Mouse (Mus musculus) forebrain, postnatal 0 days (tissue): ENCODE results near the gene Robo1. TPM values are rescaled to one million over a fixed set of nuclear protein-coding genes. Genes with fewer than 3 reads are reported as not detected.

ENCODE experiments used
- ATAC-seq: fragments of 200-750 bp; cut with Nextera tagmentation; 2 replicates; pipeline ENCODE4 v1.8.0; 2017; ENCODE audit warnings: mild to moderate bottlenecking, moderate library complexity
- DNase-seq: peaks from one replicate; pipeline ENCODE4 v3.0.0-alpha.2; 2015
- H3K27ac ChIP-seq: fragments of 300-500 bp; sonication (generic); 2 replicates; pipeline ENCODE4 v1.5.1; 2014; ENCODE audit warnings: low read depth, mild to moderate bottlenecking, antibody characterized with exemption, low read length, moderate library complexity, mixed read lengths
- H3K27me3 ChIP-seq: fragments of 300-500 bp; sonication (generic); 2 replicates; pipeline ENCODE4 v1.6.1; 2014; ENCODE audit warnings: mild to moderate bottlenecking, low read length, mixed read lengths; ENCODE audit not compliant: insufficient read depth
- H3K36me3 ChIP-seq: fragments of 300-500 bp; sonication (generic); 2 replicates; pipeline ENCODE4 v1.6.1; 2014; ENCODE audit warnings: mild to moderate bottlenecking, moderate library complexity; ENCODE audit not compliant: insufficient read depth
- H3K4me1 ChIP-seq: fragments of 300-500 bp; sonication (generic); 2 replicates; pipeline ENCODE4 v1.6.1; 2014; ENCODE audit warnings: antibody characterized with exemption; ENCODE audit not compliant: insufficient read depth
- H3K4me2 ChIP-seq: fragments of 300-500 bp; sonication (generic); 2 replicates; pipeline ENCODE4 v1.6.1; 2014; ENCODE audit warnings: low read depth, mild to moderate bottlenecking, moderate library complexity
- H3K4me3 ChIP-seq: fragments of 300-500 bp; sonication (generic); 2 replicates; pipeline ENCODE4 v1.5.1; 2014; ENCODE audit warnings: low read depth, low read length, mixed read lengths
- H3K9ac ChIP-seq: fragments of 300-500 bp; sonication (generic); 2 replicates; pipeline ENCODE4 v1.6.1; 2014; ENCODE audit warnings: mild to moderate bottlenecking
- H3K9me3 ChIP-seq: fragments of 300-500 bp; sonication (generic); 2 replicates; pipeline ENCODE4 v1.6.1; 2016; ENCODE audit warnings: low read length
- CTCF ChIP-seq: sonication (generic); IDR thresholded peaks from 2 replicates; pipeline ENCODE4 v1.5.1; 2016; ENCODE audit warnings: antibody characterized with exemption, control low read depth, low read depth
- WGBS: fragments of 180-500 bp; shearing (Covaris S2); extraction: QIAGEN DNeasy Blood & Tissue Kit; methylation state at CpG from one replicate; pipeline ENCODE4 v1.1.7; 2014; 5-methylcytosine and 5-hydroxymethylcytosine counted together
- polyA plus RNA-seq: library from polyadenylated mRNA; unstranded; fragments of >200 nt; fragmentation: Nextera tagmentation; extraction: Ambion mirVana; gene quantifications from 2 replicates; pipeline ENCODE4 v1.2.1, GENCODE M21; 2015
- total RNA-seq: library from RNA; depleted of rRNA; stranded (reverse); fragments of >200 nt; gene quantifications from 2 replicates; pipeline ENCODE4 v1.2.3, GENCODE M21; 2014

Gene Robo1
- total and polyA plus RNA-seq, 2 experiments from 2014 or later: 29.0 to 129 TPM

DNA sequence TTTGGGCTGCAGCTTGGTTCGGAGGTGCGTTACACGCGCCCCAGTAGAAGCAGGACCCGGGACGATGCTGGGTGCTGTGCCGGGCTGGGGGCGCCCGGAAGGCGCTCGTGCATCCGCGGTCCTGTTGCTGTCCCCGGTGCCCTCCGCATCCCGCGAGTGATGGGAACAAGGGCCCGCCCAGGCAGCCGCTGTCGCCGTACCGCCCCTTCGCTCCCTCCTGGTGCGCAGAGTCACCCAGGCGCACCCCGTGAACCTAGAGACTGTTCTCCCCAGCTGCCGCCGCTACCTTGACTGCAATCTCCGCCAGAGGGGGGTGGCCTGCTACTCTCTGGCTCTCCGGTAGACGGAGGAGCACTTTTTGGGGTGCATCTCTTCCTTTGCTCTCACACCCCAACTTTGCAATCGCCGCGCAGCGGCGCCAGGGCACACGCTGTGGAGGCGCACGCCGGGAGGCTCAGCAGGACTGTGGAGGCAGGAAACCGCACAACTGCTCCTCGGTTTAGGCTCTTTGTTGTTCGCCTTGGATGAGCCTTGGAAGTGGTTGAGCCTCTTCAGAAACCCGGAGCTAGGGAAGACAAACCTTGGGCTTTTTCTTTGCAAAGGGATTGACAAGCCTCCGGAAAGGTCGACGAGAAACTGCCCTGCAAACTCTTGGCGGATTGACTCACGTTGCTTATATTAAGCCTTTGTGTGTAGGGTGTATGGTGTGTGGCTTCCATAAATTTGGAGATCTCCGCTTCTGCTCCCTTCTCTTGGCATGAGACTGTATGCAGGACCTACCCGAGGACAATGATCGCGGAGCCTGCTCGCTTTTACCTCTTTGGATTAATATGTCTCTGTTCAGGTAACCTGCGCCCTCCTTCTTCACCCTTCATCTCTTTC is 355.5 kb downstream of the Robo1 start:
- 2% methylated on average over 55 of the region's 55 CpGs for WGBS
- H3K9ac ChIP-seq: peak overlapping the region; percentile 62

DNA sequence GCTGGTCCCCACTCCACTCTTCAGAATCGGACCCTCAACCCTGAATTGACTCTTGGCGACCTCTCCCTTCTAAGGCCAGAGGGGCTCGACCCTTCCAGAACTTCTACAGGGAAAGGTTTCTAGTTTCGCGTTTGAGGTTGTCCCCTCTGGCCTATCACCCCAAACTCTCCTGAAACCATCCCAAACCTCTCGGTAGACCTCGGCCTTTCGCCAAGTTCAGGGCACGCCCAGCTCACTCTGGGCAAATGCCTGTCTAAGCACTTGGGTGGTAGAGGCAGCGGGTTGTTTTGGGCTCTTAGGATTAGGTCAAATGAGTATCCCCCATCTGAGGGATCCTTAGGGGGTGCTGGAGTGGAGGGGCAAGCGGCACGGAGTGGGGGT is 356.1 kb downstream of the Robo1 start:
- DNase-seq (no peak), ATAC-seq (no peak)
- 2% methylated on average over 12 of the region's 12 CpGs for WGBS
- Histone ChIP-seq H3K36me3 (no peaks in the 10 kb centered on the region), H3K27ac (peak overlapping the region; percentile 83; the same call in 1 of the 2 replicates), H3K9me3 (no peaks in the 10 kb centered on the region), H3K9ac (peak overlapping the region; percentile 62), H3K4me2 (peak overlapping the region; percentile 83), H3K4me3 (peak overlapping the region; percentile 71), H3K4me1 (no peaks in the 10 kb centered on the region), H3K27me3 (no peaks in the 10 kb centered on the region)
- no peak for TF ChIP-seq CTCF

More for the DNA sequence above, 355.5 kb downstream of the Robo1 start:
- H3K36me3 ChIP-seq: no peaks in the 10 kb centered on the region
- H3K27me3 ChIP-seq: no peaks in the 10 kb centered on the region
- no peaks in the 10 kb centered on the region for H3K4me1 ChIP-seq
- no peaks in the 10 kb centered on the region for H3K9me3 ChIP-seq
- TF ChIP-seq CTCF: peak; percentile 64
- peak overlapping the region; percentile 83 for H3K27ac ChIP-seq
- peak overlapping the region; percentile 71 for H3K4me3 ChIP-seq
- DNase-seq (peak; percentile 78), ATAC-seq (peak; percentile 80)
- H3K4me2 ChIP-seq: peak overlapping the region; percentile 83

DNA sequence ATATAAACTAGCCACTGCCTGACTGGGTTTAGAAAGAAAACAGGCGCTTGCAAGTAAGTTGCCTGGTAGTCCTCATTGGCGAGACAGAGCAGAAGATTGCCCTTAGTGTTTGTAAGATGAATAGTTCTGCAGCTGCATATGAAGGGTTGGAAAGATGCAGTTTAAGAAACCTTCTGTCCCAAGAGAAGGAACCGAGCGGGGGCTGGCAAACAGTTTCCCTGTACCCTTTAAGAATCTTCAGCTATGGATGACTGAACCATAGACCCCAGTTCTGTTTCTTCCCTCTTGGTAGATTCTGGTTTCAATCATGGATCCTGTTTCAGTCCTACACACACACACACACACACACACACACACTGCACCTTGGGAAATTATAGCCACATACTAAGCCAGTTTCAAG is 356.7 kb downstream of the Robo1 start:
- 31% methylated on average over 4 of the region's 4 CpGs for WGBS
- Histone ChIP-seq H3K9ac (peak overlapping the region; percentile 62; the same call in 1 of the 2 replicates), H3K27ac (no peak overlapping the region), H3K4me2 (peak overlapping the region; percentile 83), H3K4me1 (no peaks in the 10 kb centered on the region), H3K27me3 (no peaks in the 10 kb centered on the region), H3K36me3 (no peaks in the 10 kb centered on the region), H3K9me3 (no peaks in the 10 kb centered on the region), H3K4me3 (peak overlapping the region; percentile 71)
- TF ChIP-seq CTCF: no peak
- DNase-seq (no peak), ATAC-seq (no peak)

DNA sequence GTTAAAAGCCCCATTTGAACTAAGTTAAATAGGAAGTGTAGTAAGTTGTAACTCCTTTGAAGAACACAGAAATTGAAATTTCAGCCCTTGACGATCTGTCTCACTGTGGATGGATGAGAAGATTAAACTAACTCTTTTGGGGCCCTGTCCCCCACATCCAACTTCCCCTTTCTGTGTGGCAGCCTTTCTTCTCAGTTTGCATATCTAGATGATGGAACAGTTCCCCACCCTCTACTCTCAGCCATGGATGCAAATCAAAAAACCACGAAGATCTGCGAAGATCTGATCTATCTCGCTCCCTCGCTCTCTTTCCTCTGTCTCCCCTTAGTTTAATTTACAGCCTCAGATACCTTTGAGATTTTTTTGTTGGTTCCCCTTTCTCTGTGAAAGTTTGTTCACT is 357.3 kb downstream of the Robo1 start:
- Histone ChIP-seq H3K4me2 (peak overlapping the region; percentile 83), H3K9me3 (no peaks in the 10 kb centered on the region), H3K4me1 (no peaks in the 10 kb centered on the region), H3K36me3 (no peaks in the 10 kb centered on the region), H3K27me3 (no peaks in the 10 kb centered on the region), H3K4me3 (peak overlapping the region; percentile 71), H3K27ac (no peak overlapping the region), H3K9ac (no peak overlapping the region)
- ATAC-seq (no peak), DNase-seq (no peak)
- 67% methylated on average over 5 of the region's 5 CpGs for WGBS
- no peak for TF ChIP-seq CTCF

DNA sequence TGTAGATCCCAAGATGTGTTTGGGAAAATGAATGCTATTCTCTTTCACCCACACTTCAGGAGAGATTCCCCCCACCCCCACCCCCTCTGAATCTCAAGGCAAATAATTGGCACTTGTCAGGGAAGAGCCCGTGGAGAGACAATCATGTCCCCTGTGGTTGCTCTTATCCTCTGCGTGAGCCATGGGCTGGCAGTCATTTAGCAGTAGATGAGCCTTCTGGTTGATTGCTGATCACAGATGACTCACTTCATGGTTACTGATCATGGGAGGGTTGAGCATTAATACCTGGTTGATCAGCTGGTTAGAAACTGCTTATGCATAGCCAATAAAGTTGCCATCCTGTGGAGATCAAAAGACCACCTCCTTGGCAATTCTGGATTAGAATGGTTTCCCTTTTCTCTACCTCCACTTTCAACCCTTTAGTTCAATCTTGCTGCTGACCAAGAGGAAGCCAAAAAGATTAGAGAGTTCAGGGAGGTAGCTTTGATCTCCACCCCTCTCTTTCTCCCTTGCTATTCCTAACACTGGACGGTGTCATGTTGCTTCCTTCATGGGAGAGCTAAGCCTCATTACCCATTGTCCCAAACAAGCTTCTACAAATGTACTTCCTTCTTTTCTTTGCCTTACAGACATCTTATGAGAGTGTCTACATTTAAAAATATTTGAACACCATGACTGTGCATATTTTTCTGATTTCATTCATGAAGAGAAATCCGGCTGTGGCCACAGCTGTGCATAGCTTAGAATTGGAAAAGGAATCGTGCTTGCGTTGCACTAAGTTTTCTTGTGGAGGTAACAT is 362.3 kb downstream of the Robo1 start:
- ATAC-seq (no peak), DNase-seq (no peak)
- Histone ChIP-seq H3K4me1 (no peaks in the 10 kb centered on the region), H3K27ac (no peak overlapping the region), H3K9me3 (no peaks in the 10 kb centered on the region), H3K4me2 (no peak overlapping the region), H3K9ac (no peak overlapping the region), H3K27me3 (no peaks in the 10 kb centered on the region), H3K4me3 (no peak overlapping the region), H3K36me3 (no peaks in the 10 kb centered on the region)
- no peak for TF ChIP-seq CTCF
- 31% methylated on average over 6 of the region's 6 CpGs for WGBS

DNA sequence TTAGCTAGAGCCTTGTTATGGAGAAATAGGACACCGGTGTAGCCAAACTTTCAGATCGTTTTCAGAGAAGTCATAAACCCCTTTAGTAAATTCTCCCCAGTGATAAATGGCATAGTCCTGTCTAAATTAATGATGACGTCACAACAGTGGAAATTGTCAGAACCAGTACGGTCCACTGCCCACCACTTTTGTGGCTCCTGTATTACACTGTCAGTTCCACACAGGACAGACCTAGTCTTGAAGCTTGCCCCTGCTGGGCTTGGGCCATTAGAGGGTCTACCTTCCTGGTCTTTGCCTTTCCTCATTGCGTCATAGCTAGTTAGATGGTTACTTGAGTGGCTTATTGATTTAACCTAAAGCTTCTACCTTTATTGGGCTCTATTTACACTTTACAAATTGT is 369.1 kb downstream of the Robo1 start:
- ATAC-seq: no peak
- no peak for DNase-seq
- Histone ChIP-seq H3K4me2 (no peak overlapping the region), H3K9ac (no peak overlapping the region), H3K27me3 (no peaks in the 10 kb centered on the region), H3K36me3 (no peaks in the 10 kb centered on the region), H3K4me3 (no peak overlapping the region), H3K9me3 (no peaks in the 10 kb centered on the region), H3K4me1 (no peaks in the 10 kb centered on the region), H3K27ac (no peak overlapping the region)
- 81% methylated on average over 5 of the region's 5 CpGs for WGBS
- TF ChIP-seq CTCF: no peak

DNA sequence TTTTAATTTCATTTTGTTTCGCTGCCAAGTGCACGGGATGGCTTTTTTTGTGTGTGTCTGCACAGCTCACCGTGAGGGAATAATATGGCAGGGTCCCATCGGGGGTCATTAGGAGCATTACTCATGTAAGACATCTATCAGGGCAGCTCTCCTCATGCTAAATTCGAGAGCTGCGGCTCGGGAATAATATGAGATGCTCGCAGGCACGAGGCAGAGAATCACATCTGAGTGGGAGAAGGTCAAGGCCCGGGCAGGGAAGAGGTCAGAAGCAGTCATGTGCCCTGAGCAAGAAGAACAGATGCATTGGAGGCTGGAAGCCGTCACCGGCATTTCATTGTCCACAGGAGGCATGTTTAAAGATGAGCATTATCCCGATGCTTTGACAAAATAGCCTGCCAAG is 370.3 kb downstream of the Robo1 start:
- no peaks in the 10 kb centered on the region for H3K4me1 ChIP-seq
- no peaks in the 10 kb centered on the region for H3K36me3 ChIP-seq
- H3K4me2 ChIP-seq: no peak overlapping the region; the same call in 1 of the 2 replicates
- H3K27me3 ChIP-seq: no peaks in the 10 kb centered on the region
- no peak overlapping the region for H3K4me3 ChIP-seq
- TF ChIP-seq CTCF: no peak
- no peak overlapping the region; the same call in 1 of the 2 replicates for H3K9ac ChIP-seq
- H3K9me3 ChIP-seq: no peaks in the 10 kb centered on the region
- ATAC-seq: no peak
- WGBS: 45% methylated on average over 13 of the region's 13 CpGs
- no peak overlapping the region for H3K27ac ChIP-seq
- no peak for DNase-seq
